Mouse (Mus musculus) forelimb bud, embryonic 11.5 days (tissue): Measurements from ENCODE around the gene Cap2.

Source experiments
- DNase-seq: peaks from one replicate; pipeline ENCODE4 v3.0.0-alpha.2; 2012; ENCODE audit warnings: low read depth, low spot score

The Cap2 gene

GRCm38 (mm10) chr13:46629391-46629790, 127.7 kb downstream of the Cap2 start:
- no peak for DNase-seq

GRCm38 (mm10) chr13:46632796-46633195, 131.1 kb downstream of the Cap2 start:
- no peak for DNase-seq

GRCm38 (mm10) chr13:46633320-46634132, 131.9 kb downstream of the Cap2 start:
- peak; percentile 38 for DNase-seq

GRCm38 (mm10) chr13:46634133-46634488, 132.5 kb downstream of the Cap2 start:
- no peak for DNase-seq

- no peak for DNase-seq
Measured at GRCm38 (mm10) chr13:46640608-46641468, 139.2 kb downstream of the Cap2 start.

- no peak for DNase-seq
Measured at GRCm38 (mm10) chr13:46642318-46642717, 140.7 kb downstream of the Cap2 start.

GRCm38 (mm10) chr13:46644175-46644574, 142.5 kb downstream of the Cap2 start:
- DNase-seq: no peak

- DNase-seq: no peak
Measured at GRCm38 (mm10) chr13:46645476-46645875, 143.8 kb downstream of the Cap2 start.

- DNase-seq: no peak
Measured at GRCm38 (mm10) chr13:46651853-46652252, 150.2 kb downstream of the Cap2 start.

- DNase-seq: no peak
Measured at GRCm38 (mm10) chr13:46652671-46653070, 151.0 kb downstream of the Cap2 start.

GRCm38 (mm10) chr13:46653671-46654070, 152.0 kb downstream of the Cap2 start:
- no peak for DNase-seq

GRCm38 (mm10) chr13:46654566-46654965, 152.9 kb downstream of the Cap2 start:
- no peak for DNase-seq

GRCm38 (mm10) chr13:46659211-46659610, 157.6 kb downstream of the Cap2 start:
- DNase-seq: no peak

GRCm38 (mm10) chr13:46663461-46663964, 161.9 kb downstream of the Cap2 start:
- DNase-seq: peak; percentile 7

GRCm38 (mm10) chr13:46669048-46669619, 167.5 kb downstream of the Cap2 start, which contains the start of gene Fam8a1:
Fam8a1 (plus strand) TSS chr13:46669522.
- peak; percentile 84 for DNase-seq

GRCm38 (mm10) chr13:46669620-46670271, 168.1 kb downstream of the Cap2 start:
- DNase-seq: no peak

- DNase-seq: no peak
Measured at GRCm38 (mm10) chr13:46670514-46670913, 168.9 kb downstream of the Cap2 start.

- no peak for DNase-seq
Measured at GRCm38 (mm10) chr13:46674601-46675000, 173.0 kb downstream of the Cap2 start.

GRCm38 (mm10) chr13:46677721-46678120, 176.1 kb downstream of the Cap2 start:
- DNase-seq: no peak

GRCm38 (mm10) chr13:46682921-46683320, 181.3 kb downstream of the Cap2 start:
- DNase-seq: no peak

GRCm38 (mm10) chr13:46683370-46683769, 181.7 kb downstream of the Cap2 start:
- no peak for DNase-seq
